Mouse (Mus musculus) cortical plate, adult 2 months (tissue): Measurements from ENCODE around the gene Rce1.

Experiments
- CTCF ChIP-seq: fragments of 200-500 bp; IDR thresholded peaks from 2 replicates; pipeline ENCODE4 v1.5.1; 2011; ENCODE audit warnings: mild to moderate bottlenecking, control low read depth, low read length; ENCODE audit not compliant: insufficient read depth; ENCODE audit errors: extremely low read depth
- POLR2A ChIP-seq: fragments of 200-500 bp; IDR thresholded peaks from 2 replicates; pipeline ENCODE4 v1.6.1; 2011; ENCODE audit warnings: mild to moderate bottlenecking, low read length, control low read depth; ENCODE audit not compliant: insufficient read depth; ENCODE audit errors: extremely low read depth

- TF ChIP-seq CTCF, result no peak
- TF ChIP-seq POLR2A, result no peak
Observed at GRCm38 (mm10) chr19:4614305-4615150, 10.9 kb downstream of the Rce1 start.
